Mouse (Mus musculus): ENCODE measurements at regions not wholly inside any gene's neighbourhood (a gene's known extent, or its start where the extent isn't known, plus 50 kb on each side); places are given as distances from the start of the nearest gene placed in this dataset.

DNA sequence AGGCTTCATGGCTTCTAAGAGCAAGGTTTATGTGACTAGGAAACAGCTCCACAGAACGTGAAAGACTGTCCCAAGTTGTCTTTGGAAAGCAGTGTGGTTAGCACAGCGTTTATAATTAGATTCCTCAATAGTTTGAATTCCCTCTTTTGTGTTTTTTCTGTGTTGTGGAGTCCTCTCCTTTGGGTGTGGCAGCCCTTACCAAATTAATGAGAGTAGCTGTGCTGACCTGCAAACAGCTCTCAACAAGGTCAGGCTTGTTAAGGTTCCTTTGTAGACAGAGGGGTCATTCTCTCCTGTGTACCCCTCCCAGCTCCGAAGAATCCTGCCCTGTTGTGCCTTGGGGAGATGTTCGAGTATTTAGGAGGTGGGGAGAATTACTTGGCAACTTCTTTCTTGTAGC is 111.7 kb downstream of the Gm9817 start:
- TF ChIP-seq MAFK (IDR thresholded peaks at IDR 0.05; ENCODE audit: insufficient read depth, low read depth, low read length): no peak
- TF ChIP-seq ZC3H11A (IDR thresholded peaks at IDR 0.05; ENCODE audit: borderline replicate concordance, low read depth, low read length): no peak
- no peak for TF ChIP-seq CHD2 (IDR thresholded peaks at IDR 0.05; ENCODE audit: low read depth, low read length)
- TF ChIP-seq HCFC1 (IDR thresholded peaks at IDR 0.05; ENCODE audit: borderline replicate concordance, insufficient read depth, low read length): no peak

Data from ES-E14 (cell line).